ENCODE assay signal across 8 mouse cellular contexts in genomic region chr4:99929149-99929612, GRCm38 (mm10). TPM values are rescaled to one million over a fixed set of nuclear protein-coding genes. Genes with fewer than 3 reads are reported as not detected.
DNase-seq lines count a peak whose midpoint lies in the region; ATAC-seq and TF ChIP-seq lines count a peak whose summit lies in the region.

Gene Pgm1 (plus strand): TSS chr4:99929414.

- peak; percentile 71 to 72 for DNase-seq in B cell, adult 2 months
- DNase-seq in adrenal gland, adult 2 months, result peak; percentile 95
- peak; percentile 70 for DNase-seq in limb, embryonic 14.5 days (ENCODE audit: low spot score)
- peak; percentile 34 for DNase-seq in telencephalon, adult 2 months (ENCODE audit: low read depth, low spot score)

- 3% methylated on average over 23 of the region's 23 CpGs for WGBS in embryonic facial prominence, embryonic 15.5 days
- WGBS in heart, embryonic 12.5 days, result 3% methylated on average over 23 of the region's 23 CpGs
- WGBS in kidney, embryonic 15.5 days, result 5% methylated on average over 23 of the region's 23 CpGs
- 4% methylated on average over 23 of the region's 23 CpGs for WGBS in limb, embryonic 14.5 days
- 5% methylated on average over 23 of the region's 23 CpGs for WGBS in midbrain, embryonic 15.5 days

- ATAC-seq in embryonic facial prominence, embryonic 15.5 days (ENCODE audit: insufficient number of reproducible peaks, low FRiP score, low TSS enrichment, low read depth), result peak; percentile 83
- ATAC-seq in heart, embryonic 12.5 days (ENCODE audit: insufficient number of reproducible peaks, low FRiP score), result peak; percentile 90
- ATAC-seq in kidney, embryonic 15.5 days (replicated peaks; ENCODE audit: low FRiP score), result peak; percentile 94
- peak; percentile 73 for ATAC-seq in limb, embryonic 14.5 days (ENCODE audit: low FRiP score, low read depth)
- peak; percentile 92 for ATAC-seq in midbrain, embryonic 15.5 days (replicated peaks)

- peak within 1 kb of the TSS; percentile 87 for H3K27ac ChIP-seq in embryonic facial prominence, embryonic 15.5 days (replicated peaks)
- H3K27ac ChIP-seq in heart, embryonic 12.5 days (ENCODE audit: poor library complexity, severe bottlenecking), result peak within 1 kb of the TSS; percentile 99
- H3K27ac ChIP-seq in kidney, embryonic 15.5 days, result peak within 1 kb of the TSS; percentile 94
- peak within 1 kb of the TSS; percentile 76 for H3K27ac ChIP-seq in limb, embryonic 14.5 days (replicated peaks; ENCODE audit: low read depth, low read length)
- peak within 1 kb of the TSS; percentile 93 for H3K27ac ChIP-seq in midbrain, embryonic 15.5 days

- no peaks in the 10 kb centered on the region for H3K36me3 ChIP-seq in embryonic facial prominence, embryonic 15.5 days
- peaks cover 7% of the 10 kb centered on the region for H3K36me3 ChIP-seq in heart, embryonic 12.5 days
- H3K36me3 ChIP-seq in kidney, embryonic 15.5 days, result no peaks in the 10 kb centered on the region
- H3K36me3 ChIP-seq in limb, embryonic 14.5 days (ENCODE audit: control insufficient read depth, insufficient read depth, low read length), result no peaks in the 10 kb centered on the region
- H3K36me3 ChIP-seq in midbrain, embryonic 15.5 days (replicated peaks), result no peaks in the 10 kb centered on the region

- H3K9ac ChIP-seq in embryonic facial prominence, embryonic 15.5 days, result peak within 1 kb of the TSS; percentile 63
- peak within 1 kb of the TSS; percentile 93 for H3K9ac ChIP-seq in heart, embryonic 12.5 days
- H3K9ac ChIP-seq in kidney, embryonic 15.5 days, result peak within 1 kb of the TSS; percentile 59
- H3K9ac ChIP-seq in limb, embryonic 14.5 days (ENCODE audit: low read depth, low read length, severe bottlenecking), result peak within 1 kb of the TSS; percentile 64
- peak within 1 kb of the TSS; percentile 80 for H3K9ac ChIP-seq in midbrain, embryonic 15.5 days

- H3K4me1 ChIP-seq in embryonic facial prominence, embryonic 15.5 days, result peaks cover 16% of the 10 kb centered on the region
- H3K4me1 ChIP-seq in heart, embryonic 12.5 days (replicated peaks), result peaks cover 54% of the 10 kb centered on the region
- H3K4me1 ChIP-seq in kidney, embryonic 15.5 days, result peaks cover 14% of the 10 kb centered on the region
- peaks cover 14% of the 10 kb centered on the region for H3K4me1 ChIP-seq in limb, embryonic 14.5 days (ENCODE audit: control insufficient read depth, insufficient read depth, low read length)
- peaks cover 17% of the 10 kb centered on the region; the same call in 1 of the 2 replicates for H3K4me1 ChIP-seq in midbrain, embryonic 15.5 days

- H3K9me3 ChIP-seq in embryonic facial prominence, embryonic 15.5 days (replicated peaks), result no peaks in the 10 kb centered on the region
- no peaks in the 10 kb centered on the region for H3K9me3 ChIP-seq in heart, embryonic 12.5 days (replicated peaks)
- no peaks in the 10 kb centered on the region for H3K9me3 ChIP-seq in kidney, embryonic 15.5 days (replicated peaks)
- H3K9me3 ChIP-seq in limb, embryonic 14.5 days (ENCODE audit: control insufficient read depth, low read length), result no peaks in the 10 kb centered on the region
- H3K9me3 ChIP-seq in midbrain, embryonic 15.5 days, result no peaks in the 10 kb centered on the region

- peak within 1 kb of the TSS; percentile 80 for H3K4me2 ChIP-seq in embryonic facial prominence, embryonic 15.5 days (replicated peaks)
- H3K4me2 ChIP-seq in heart, embryonic 12.5 days, result peak within 1 kb of the TSS; percentile 71
- peak within 1 kb of the TSS; percentile 94 for H3K4me2 ChIP-seq in kidney, embryonic 15.5 days
- H3K4me2 ChIP-seq in limb, embryonic 14.5 days (replicated peaks; ENCODE audit: low read depth, low read length, severe bottlenecking), result peak within 1 kb of the TSS; percentile 89
- H3K4me2 ChIP-seq in midbrain, embryonic 15.5 days, result peak within 1 kb of the TSS; percentile 96

- peak within 1 kb of the TSS; percentile 59 for H3K4me3 ChIP-seq in embryonic facial prominence, embryonic 15.5 days (replicated peaks)
- H3K4me3 ChIP-seq in heart, embryonic 12.5 days, result peak within 1 kb of the TSS; percentile 83
- peak within 1 kb of the TSS; percentile 70 for H3K4me3 ChIP-seq in kidney, embryonic 15.5 days (replicated peaks)
- peak within 1 kb of the TSS; percentile 67 for H3K4me3 ChIP-seq in limb, embryonic 14.5 days (replicated peaks; ENCODE audit: low read length)
- peak within 1 kb of the TSS; percentile 73 for H3K4me3 ChIP-seq in midbrain, embryonic 15.5 days

- no peaks in the 10 kb centered on the region for H3K27me3 ChIP-seq in embryonic facial prominence, embryonic 15.5 days
- H3K27me3 ChIP-seq in heart, embryonic 12.5 days (replicated peaks), result no peaks in the 10 kb centered on the region
- H3K27me3 ChIP-seq in kidney, embryonic 15.5 days, result no peaks in the 10 kb centered on the region
- H3K27me3 ChIP-seq in limb, embryonic 14.5 days (ENCODE audit: control insufficient read depth, insufficient read depth, low read length), result no peaks in the 10 kb centered on the region
- H3K27me3 ChIP-seq in midbrain, embryonic 15.5 days (replicated peaks), result 0 out of 2 replicates have a peak, but pooled peaks cover 2% of the 10 kb centered on the region

- TF ChIP-seq POLR2A in limb, embryonic 14.5 days (IDR thresholded peaks at IDR 0.05; ENCODE audit: borderline replicate concordance, extremely low read depth, insufficient read depth, insufficient read length), result 0 out of 2 replicates have a peak, but pooled peaks have one; percentile 8

RNA-seq across cellular contexts. Expression of gene Pgm1, which starts in this region (rescaled TPM):
- 100 to 1,000 TPM in 1 of 2 experiments, 10 to 100 TPM in 1; 94.2 to 103 TPM for total RNA-seq in adrenal gland, adult 2 months (2021)
- polyA plus RNA-seq in adrenal gland, adult 2 months (2012; rRNA removed), result 52.7 and 56.6 TPM in 2 replicates
- polyA plus RNA-seq in embryonic facial prominence, embryonic 15.5 days (2015; fragmentation: Nextera tagmentation; extraction: Ambion mirVana), result 45.4 and 49.7 TPM in 2 replicates
- polyA plus RNA-seq in heart, embryonic 12.5 days (2016; fragmentation: Nextera tagmentation; extraction: Ambion mirVana), result 247 and 258 TPM in 2 replicates
- 66.8 and 72.0 TPM in 2 replicates for polyA plus RNA-seq in kidney, embryonic 15.5 days (2015; fragmentation: Nextera tagmentation; extraction: Ambion mirVana)
- polyA plus RNA-seq in limb, embryonic 14.5 days (2012; rRNA removed), result 39.8 and 40.1 TPM in 2 replicates
- polyA plus RNA-seq in limb, embryonic 14.5 days (2014; fragmentation: Nextera tagmentation; extraction: Ambion mirVana), result 52.1 and 54.6 TPM in 2 replicates
- polyA plus RNA-seq in midbrain, embryonic 15.5 days (2015; fragmentation: Nextera tagmentation; extraction: Ambion mirVana), result 77.5 and 80.1 TPM in 2 replicates

Comparison
In these comparisons a context has a peak if more than half of its experiments do, and no peak if none do; other contexts are left out.
1. Peak in every context shown above with its lines: DNase-seq, ATAC-seq, H3K4me3 ChIP-seq and H3K27ac ChIP-seq.
2. DNase-seq: peak in every context shown above with its lines; median percentile 95 in adrenal gland, adult 2 months; 72 in B cell, adult 2 months; 70 in limb, embryonic 14.5 days; 34 in telencephalon, adult 2 months.